Mouse (Mus musculus) adrenal gland, adult 2 months (tissue): ENCODE measurements at regions not wholly inside any gene's neighbourhood (a gene's known extent, or its start where the extent isn't known, plus 50 kb on each side); places are given as distances from the start of the nearest gene placed in this dataset.

ENCODE experiments used
- DNase-seq: peaks from one replicate; pipeline ENCODE4 v3.0.0; 2021

DNA sequence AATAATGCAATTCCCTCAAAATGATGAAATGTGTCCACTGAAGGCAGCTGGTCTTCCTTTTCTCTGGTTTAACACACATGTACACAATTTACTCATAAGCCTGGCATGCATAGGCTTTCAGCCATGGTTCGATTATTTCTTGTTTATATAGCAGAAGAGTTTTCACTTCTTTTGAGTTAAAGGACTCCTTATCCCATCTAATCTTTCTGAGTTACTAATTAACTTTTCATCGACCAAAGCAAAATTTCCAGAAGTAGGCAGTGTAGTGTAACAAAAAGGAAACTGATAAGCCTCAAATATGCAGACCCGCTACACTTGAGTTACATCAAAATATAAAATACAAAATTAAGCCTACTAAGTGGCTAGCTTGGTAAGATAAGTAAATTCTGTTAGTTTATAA, 620.5 kb upstream of the Akr1e1 start:
- no peak for DNase-seq

- DNase-seq = no peak
These were observed 625.3 kb upstream of the Akr1e1 start for GRCm38 (mm10) chr13:5234232-5234631.

GRCm38 (mm10) chr13:5235391-5235790, 625.9 kb upstream of the Klf6 start:
- no peak for DNase-seq

DNA sequence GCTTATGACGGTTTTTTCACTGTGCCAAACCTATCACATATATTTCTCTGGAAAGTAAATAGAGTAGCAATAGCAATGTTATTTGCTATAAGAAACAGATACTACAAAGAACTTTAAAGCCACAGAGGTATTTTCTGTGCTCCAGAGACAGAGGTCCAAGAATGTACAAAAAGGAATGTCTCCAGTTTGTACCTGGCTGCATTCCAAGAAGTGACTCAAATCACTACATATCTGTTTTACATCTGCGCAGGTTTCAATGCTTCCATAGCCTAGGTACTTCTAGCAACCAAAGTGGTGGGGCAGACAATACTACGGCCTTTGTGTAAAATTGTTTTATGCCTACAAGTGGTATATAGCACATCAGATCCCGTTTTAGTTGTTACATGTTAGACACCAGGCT, 620.7 kb upstream of the Klf6 start:
- no peak for DNase-seq

DNA sequence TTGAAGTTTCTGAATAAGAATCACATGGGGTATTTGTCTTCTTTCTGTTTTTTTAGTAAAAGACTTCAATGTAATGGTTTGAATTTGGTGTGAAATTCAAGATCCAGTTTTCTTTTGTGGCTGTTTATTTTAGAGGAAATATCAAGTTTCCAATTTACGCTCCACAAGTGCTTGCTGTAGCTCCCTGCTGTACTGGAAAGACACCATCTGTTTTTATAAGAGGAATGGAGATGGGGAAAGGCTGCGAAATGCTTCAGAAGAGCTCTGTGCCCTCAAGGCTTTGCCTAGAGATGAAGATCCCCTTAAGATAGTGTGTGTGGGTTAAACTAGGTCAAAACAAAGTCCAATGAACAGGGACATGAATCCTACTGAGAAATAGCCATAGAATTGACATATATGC, 618.5 kb upstream of the Klf6 start:
- DNase-seq = no peak

DNA sequence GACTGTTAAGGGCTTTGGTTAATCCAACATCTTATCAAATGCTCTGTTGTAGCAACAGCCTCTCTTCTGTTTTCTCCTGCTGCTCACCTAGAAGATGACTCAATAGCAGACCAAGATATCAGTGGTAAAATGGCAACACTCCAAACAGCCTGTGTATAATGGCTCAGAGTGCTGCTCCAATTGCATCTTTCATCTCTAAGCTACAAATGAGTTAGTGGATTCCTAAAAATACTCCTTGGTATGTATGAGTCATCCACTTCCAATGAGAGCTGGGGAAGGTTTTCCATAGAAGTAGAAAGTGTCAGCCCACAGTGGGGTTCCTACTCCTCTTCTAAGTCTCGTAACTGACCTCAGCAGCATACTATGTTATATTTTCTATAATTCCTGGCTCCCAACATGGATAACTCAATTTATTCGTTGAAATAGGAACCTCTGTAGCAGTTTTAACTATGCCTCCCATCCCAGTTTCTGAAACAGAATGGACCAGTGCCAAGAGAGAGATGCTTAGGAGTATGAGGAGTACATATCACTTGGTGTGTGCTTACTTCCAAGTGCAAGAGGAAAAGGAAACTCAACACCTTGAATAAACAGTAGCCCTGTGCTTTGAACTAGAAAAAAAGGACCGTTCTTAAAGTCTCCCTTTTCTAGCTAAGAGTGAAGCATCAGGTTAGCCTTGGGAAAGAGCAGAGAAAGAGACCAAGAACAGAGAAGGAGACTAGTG, 612.5 kb upstream of the Klf6 start:
- peak; percentile 5 for DNase-seq

- DNase-seq = no peak
These were observed 603.2 kb upstream of the Klf6 start for GRCm38 (mm10) chr13:5257891-5258660.

DNA sequence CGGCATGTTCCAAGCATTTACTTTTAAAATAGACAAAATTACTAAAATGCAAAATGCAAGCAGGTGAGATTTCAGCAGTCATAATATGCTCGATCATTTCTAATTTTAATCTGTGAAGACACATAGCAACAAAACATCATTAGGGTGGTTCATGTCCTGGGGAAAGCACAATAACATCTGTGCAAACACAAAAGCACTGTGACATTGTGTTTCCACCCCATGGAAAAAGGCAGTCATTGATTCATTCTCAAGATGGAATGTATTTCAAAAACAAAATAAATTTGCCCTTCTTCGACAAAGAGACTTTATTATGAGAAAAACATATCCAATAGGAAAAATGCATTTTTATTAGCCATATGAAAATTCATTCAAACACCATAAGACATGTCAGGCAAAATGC, 601.5 kb upstream of the Klf6 start:
- DNase-seq = no peak

- DNase-seq = no peak
These were observed 588.6 kb upstream of the Klf6 start for GRCm38 (mm10) chr13:5272506-5273192.

- DNase-seq = no peak
These were observed 584.7 kb upstream of the Klf6 start for GRCm38 (mm10) chr13:5276564-5276963.

GRCm38 (mm10) chr13:5289753-5290449, 571.4 kb upstream of the Klf6 start:
- no peak for DNase-seq

GRCm38 (mm10) chr13:5302141-5302540, 559.1 kb upstream of the Klf6 start:
- DNase-seq = peak; percentile 10

DNA sequence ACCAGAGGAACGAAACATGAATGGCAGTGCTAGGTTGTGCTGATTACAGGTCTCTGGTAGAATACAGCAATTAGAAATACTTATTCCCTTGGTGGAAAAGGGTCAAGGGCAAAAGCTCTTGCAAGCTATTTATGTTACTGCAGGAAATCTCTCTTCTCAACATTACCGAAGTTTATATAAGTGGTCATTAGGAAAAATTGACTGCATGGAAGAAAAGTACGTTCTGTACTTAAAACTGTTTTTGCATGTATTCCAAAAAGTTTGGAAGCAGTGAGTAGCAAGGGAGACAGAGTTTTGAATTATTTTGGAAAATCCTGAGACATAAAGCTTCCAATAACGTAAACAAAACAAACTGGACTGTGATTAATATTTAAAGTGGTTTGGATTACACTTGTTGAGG, 554.6 kb upstream of the Klf6 start:
- no peak for DNase-seq

DNA sequence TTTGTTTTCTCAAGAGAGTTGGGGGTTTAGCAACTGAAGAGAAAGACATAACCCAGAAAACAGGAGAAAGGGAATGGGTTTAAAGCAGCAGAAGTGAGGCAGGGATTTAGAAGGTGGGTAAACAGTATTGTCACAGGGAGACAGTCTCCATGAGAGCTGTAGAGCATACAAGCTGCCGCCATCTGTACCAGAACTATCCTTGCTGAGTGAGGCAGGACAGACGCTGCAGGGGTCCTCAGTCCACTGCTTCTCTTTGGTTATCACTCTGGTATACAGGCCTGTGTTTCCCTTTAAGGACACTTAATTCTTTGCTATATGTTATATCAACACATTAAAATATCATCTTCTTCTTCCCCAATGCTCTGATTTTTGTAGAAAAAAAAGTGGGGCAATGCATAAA, 548.0 kb upstream of the Klf6 start:
- DNase-seq = no peak

DNA sequence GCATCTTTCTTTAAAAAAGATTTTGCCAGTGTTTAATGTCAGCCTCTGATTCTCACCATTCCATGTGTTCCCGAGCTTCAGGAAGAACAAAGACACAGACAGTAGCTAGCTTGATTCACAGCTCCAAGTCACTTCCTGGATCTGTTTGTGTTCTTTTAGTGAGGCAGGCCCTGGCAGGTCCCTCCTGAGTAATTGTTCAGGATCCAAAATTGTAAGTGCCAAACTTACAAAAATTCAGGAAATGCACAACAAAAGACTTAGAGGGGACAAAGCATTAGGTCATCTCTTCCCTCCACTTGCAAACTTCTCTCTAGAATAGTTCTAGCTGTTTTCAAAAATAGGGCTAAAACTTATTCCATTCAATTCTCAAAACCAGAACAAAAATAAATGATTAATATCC, 546.3 kb upstream of the Klf6 start:
- no peak for DNase-seq

DNA sequence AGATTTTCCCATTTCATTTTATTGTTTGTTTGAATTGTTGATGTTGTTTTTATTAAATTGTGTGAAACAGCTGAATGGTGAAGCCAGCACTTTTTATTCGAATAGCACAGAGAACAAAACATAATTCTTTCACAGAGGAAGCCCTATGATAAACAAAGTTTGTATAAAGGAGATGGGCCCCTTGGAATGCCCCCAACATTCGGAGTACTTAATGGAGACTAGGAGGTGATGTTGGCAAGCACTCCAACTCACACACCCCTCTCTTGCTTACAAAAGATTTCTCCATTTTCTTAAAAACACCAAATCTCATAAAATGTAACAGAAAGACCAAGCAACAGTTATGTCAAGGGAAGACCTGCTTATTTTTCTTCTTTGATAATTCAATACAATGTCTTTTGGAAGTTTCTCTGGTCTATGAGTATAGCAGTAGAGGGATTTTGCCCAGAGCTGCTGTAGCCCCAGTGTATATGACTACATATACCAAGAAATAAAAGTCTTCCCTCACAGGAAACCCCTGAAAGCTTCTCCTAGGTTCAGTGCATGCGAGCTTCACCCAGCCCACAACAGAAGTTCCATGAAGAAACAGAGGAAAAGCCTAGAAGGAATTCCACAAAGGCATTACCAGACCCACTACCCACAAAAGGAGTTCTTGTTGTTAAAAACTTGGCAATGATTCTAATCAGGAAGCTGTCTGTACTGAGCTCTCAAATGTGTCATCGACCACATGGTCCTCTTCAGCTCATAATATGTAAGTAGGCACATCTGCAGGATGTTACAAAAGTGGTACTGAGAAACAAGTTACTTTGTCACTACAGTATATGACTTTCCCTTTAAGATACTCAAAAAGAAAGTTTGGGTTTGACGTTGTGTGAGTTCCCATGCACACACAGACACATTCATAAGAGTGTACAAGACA, 543.1 kb upstream of the Klf6 start:
- DNase-seq = no peak

DNA sequence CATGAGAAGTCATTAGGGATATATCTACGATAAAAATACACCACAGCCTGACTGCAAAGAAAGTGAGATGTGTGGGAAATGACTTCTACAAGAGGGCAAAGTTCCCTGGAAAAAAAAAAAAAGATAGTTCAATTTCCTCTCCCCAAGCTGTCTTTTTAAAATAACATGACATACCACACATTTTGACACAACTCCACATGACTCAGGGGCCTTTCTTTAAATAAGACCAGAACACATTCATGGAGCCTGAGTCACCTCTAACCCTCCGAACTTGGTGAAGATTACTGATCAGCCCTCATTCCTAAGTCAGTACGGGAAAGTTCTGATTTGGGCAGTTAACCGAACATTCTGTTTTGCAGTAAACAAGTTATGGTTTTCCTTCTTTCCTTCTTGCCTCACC, 515.6 kb upstream of the Klf6 start:
- peak; percentile 8 for DNase-seq

- DNase-seq = peak; percentile 14
These were observed 513.5 kb upstream of the Klf6 start for GRCm38 (mm10) chr13:5347503-5348469.

- no peak for DNase-seq
These were observed 494.1 kb upstream of the Klf6 start for GRCm38 (mm10) chr13:5367058-5367797.
